Mouse (Mus musculus) lung, adult 2 months (tissue): ENCODE results near the gene Ccdc162.

ENCODE experiments used
- CTCF ChIP-seq: fragments of 200-500 bp; IDR thresholded peaks from 2 replicates; pipeline ENCODE4 v1.5.1; 2011; ENCODE audit warnings: mild to moderate bottlenecking, low read length, control low read depth; ENCODE audit not compliant: insufficient read depth
- POLR2A ChIP-seq: fragments of 200-500 bp; IDR thresholded peaks from 2 replicates; pipeline ENCODE4 v1.6.1; 2011; ENCODE audit warnings: low read depth, mild to moderate bottlenecking, control low read depth, low read length, borderline replicate concordance; ENCODE audit errors: extremely low read depth

DNA sequence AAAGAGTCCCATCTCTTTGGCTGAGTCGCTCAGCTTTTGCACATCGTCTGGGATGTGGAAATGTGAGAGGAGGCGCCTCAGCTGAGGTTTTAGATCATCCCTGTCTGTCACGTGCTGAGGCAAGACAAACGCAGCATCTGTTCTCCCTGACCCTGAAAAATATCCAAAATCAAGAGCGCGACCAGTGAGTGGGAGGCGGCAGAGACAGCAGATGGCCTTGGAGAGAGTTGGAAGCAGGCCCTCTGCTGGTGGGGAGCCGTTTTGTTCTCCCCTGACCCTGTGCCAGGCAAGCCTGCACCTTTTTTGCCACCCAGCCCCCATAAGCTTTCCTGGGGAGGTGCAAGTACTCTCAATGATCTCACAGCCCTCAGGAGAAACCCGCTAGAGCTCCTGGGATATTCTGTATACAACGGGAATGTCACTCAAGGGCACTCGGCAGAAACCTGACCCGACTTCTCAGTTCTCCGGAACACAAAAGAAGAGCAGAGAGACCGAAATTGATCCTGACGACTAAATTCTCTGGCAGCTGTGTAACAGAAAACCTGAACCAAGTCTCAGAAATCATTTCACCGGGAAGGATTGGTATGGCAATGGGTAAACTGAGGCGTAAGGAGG is 37.6 kb downstream of the Ccdc162 start:
- TF ChIP-seq CTCF: peak; percentile 64
- no peak for TF ChIP-seq POLR2A
